Mouse (Mus musculus) thymus, postnatal 0 days (tissue): Measurements from ENCODE around the gene Noa1. TPM values are rescaled to one million over a fixed set of nuclear protein-coding genes. Genes with fewer than 3 reads are reported as not detected.

Source experiments
- DNase-seq: peaks from one replicate; pipeline ENCODE4 v3.0.0-alpha.2; 2015; ENCODE audit warnings: low spot score
- polyA plus RNA-seq: library from polyadenylated mRNA; unstranded; fragments of >200 nt; fragmentation: Nextera tagmentation; extraction: Ambion mirVana; gene quantifications from 2 replicates; pipeline ENCODE4 v1.2.1, GENCODE M21; 2015

Noa1 gene
- polyA plus RNA-seq, 1 experiment from 2014 or later, result 35.9 TPM

DNA sequence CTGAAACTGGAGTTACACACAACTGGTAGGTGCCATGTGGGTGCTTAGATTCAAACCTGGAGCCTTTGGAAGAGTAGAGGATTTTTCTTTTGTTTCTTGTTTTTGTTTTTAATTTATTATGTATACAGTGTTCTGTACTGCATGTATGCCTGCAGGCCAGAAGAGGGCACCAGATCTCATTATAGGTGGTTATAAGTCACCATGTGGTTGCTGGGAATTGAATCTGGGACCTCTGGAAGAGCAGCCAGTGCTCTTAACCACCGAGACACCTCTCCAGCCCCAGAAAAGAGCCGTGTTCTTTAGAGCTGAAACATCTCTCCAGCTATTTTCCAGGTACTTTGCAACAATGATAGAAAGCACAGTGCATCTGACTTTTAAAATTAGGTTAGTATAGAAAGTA lies 19.3 kb downstream of the Noa1 start:
- no peak for DNase-seq

- no peak for DNase-seq
These were observed 20.2 kb downstream of the Noa1 start for GRCm38 (mm10) chr5:77289686-77290085.

- no peak for DNase-seq
These were observed 22.0 kb downstream of the Noa1 start for GRCm38 (mm10) chr5:77287901-77288300.

DNA sequence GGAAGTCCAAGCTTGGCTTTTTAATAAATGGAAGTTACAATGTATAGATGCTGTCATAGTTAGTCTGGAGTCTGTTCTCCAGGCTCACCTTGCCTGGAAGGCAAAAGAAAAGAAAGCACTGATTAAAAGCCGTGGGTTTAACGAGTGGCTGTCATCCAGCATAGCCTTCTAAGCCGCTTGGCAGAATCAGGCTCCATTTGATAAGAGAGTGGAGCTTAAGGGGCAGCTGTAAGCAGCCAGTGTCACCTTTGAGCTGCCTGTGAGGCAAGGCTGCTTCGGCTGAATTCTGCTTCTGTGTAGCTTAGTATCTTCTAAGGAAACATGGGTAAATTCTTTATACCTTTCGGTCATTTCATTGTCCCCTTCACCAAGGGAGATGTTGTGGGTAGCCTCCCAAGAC lies 23.0 kb downstream of the Noa1 start:
- DNase-seq, result no peak

DNA sequence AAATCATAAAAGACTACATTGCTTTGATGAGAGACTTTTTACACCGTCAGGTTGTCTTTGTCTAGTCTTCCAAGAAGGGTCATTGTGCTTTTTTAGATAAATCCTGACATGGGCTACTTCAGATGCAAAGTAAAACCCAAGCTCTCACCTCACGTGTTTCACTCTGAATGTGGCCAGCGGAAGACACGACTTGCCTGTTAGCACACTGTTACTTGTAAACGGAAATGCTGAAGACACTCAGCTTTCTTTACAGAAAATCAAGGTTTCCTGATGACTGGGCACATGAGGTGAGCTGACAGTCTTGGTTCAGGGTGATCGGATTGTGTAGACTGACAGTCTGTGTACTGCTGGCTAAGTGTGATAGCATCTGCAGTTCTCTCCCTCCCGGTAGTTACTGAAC lies 24.2 kb downstream of the Noa1 start:
- DNase-seq, result no peak

- DNase-seq, result no peak
These were observed 27.6 kb downstream of the Noa1 start for GRCm38 (mm10) chr5:77282242-77282641.

DNA sequence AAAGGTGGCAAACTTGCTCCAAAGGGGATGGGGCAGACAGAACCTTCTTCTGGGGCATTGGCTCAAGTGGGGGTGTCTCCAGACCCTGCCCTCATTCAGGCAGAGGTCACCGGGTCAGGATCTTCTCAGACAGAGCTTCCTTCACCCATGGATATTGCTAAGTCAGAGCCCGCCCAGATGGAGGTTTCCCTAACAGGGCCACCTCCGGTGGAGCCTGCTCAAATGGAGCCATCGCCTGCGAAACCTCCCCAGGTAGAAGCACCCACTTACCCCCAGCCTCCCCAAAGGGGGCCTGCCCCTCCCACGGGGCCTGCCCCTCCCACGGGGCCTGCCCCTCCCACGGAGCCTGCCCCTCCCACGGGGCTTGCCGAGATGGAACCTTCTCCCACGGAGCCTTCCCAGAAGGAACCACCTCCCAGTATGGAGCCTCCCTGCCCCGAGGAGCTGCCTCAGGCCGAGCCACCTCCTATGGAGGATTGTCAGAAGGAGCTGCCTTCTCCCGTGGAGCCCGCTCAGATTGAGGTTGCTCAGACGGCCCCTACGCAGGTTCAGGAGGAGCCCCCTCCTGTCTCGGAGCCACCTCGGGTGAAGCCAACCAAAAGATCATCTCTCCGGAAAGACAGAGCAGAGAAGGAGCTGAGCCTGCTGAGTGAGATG lies 28.2 kb downstream of the Noa1 start:
- DNase-seq, result no peak

DNA sequence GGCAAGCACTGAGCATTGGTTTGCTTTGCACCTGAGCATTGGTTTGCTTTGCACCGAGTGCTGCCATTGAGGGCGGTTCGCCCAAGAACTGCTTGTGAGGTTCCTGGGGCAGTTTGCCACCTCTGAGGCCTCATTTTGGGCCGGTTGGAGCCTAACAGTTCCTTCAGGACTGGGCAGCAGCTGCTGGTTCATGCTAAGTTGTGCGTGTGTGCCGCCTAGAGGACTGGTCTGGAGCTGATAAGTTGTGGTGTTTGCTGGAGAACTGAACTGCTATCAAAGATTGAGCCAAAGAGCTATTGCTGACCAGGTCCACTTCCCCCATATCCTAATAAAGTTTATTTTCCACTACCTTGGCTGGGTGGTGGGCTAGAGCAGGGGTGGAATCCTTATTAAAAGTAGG lies 32.7 kb downstream of the Noa1 start:
- no peak for DNase-seq

- peak; percentile 62 for DNase-seq
These were observed 33.9 kb downstream of the Noa1 start for GRCm38 (mm10) chr5:77275950-77276349.

DNA sequence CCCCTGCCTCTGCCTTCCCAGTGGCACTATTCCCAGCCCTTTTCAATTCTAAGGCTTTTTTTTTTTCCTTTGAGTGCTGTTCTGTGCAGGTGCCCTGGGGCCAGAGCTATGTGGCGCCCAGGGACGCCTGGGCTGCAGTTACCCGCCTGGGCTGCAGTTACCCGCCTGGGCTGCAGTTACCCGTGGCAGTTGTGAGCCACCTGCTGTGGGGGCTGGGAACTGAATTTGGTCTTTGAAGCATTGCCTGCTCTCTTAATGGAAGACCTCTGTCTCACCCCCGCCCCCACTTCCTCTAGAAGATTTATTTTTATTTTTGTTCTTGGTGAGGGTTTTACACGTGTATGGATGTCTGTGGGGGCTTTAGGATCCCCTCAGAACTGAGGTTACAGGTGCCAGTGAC lies 36.7 kb downstream of the Noa1 start:
- peak; percentile 90 for DNase-seq

- peak; percentile 14 for DNase-seq
These were observed 40.5 kb downstream of the Noa1 start for GRCm38 (mm10) chr5:77269399-77269798.

DNA sequence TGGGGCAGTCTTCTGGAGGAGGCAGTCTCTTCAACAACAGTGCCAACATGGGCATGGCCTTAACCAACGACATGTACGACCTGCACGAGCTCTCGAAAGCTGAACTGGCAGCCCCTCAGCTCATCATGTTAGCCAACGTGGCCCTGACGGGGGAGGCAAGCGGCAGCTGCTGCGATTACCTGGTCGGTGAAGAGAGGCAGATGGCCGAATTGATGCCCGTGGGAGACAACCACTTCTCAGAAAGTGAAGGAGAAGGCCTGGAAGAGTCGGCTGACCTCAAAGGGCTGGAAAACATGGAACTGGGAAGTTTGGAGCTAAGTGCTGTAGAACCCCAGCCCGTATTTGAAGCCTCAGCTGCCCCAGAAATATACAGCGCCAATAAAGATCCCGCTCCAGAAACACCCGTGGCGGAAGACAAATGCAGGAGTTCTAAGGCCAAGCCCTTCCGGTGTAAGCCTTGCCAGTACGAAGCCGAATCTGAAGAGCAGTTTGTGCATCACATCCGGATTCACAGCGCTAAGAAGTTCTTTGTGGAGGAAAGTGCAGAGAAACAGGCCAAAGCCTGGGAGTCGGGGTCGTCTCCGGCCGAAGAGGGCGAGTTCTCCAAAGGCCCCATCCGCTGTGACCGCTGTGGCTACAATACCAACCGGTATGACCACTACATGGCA lies 41.8 kb downstream of the Noa1 start:
- DNase-seq, result no peak

GRCm38 (mm10) chr5:77267441-77267840 lies 42.4 kb downstream of the Noa1 start:
- DNase-seq, result no peak

DNA sequence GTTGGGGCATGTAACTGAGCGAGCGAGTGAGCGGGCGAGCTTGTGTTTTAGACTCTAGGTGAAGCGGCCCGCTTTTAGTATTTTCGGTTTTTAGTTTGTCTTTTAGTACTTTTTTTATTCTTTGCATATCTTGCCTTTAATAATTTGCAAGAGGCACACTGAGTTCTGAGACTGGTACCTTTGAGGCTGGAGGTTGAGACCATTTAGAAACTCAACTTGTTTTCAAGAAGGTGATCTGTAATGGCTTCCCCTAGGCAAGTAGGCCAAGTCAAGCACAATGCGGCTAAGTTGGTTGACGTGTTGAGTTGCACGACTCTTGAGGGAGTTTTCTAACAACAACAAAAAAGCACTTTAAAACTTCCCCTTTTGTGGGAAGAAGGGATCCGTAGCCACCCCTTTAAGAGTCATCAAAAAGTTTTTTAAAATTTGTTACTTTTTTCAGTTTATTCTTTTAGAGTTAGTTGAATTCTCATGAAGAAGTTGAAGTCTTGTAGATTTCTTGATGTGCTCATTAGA lies 42.9 kb downstream of the Noa1 start:
- peak; percentile 67 for DNase-seq

- peak; percentile 68 for DNase-seq
These were observed 43.6 kb downstream of the Noa1 start for GRCm38 (mm10) chr5:77266066-77266885.

DNA sequence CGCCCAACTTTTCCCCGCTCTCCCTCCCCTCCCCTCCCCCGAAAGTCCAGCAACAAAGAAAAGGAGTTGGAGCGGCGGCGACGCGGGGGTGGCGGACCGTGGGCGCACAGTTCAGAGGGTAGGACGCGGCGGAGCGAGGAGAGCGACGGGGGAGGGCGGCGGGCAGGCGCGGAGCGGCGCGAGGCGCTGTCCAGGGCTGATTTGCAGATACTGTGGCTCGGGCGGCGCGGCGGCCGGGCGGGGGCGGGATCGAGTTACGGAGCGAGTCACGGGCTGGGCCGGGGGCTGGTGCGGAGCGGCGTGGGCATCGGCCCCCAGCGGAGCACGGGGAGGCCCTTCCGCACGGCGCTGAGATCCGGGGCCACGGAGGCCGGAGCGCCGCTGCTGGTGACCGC lies 44.2 kb downstream of the Noa1 start:
- DNase-seq, result peak; percentile 56

DNA sequence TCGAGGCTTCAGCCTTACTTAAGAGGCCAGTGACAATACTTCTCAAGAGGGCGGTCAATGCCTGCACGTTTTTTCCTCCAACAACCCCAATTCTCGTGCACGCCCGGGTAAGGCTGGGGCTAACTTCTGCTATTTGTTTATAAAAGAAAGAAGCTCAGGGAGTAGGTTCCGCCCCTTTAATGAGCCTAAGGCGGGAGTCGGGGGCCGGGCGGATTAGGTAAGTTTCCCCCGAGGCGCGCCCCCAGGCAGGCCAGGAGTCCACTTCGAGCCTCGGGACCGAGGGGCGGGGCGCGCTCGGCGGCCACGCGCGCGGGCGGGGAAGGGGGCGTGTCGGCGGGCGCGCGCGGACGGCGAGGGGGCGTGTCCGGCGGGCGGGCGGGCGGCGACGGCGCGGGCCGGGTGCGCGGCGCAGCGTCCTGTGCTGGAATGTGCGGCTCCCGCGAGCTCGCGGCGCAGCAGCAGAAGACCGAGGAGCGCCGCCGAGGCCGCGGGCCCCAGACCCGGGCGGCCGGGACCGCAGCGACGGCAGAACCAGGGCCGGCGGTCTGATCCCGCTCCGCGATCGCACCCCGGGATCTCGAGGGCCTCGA lies 44.7 kb downstream of the Noa1 start, which contains the start of gene Rest:
Gene Rest (plus strand): TSS at position 411 of the 590 bp plus-strand sequence.
- DNase-seq, result peak; percentile 72

GRCm38 (mm10) chr5:77262105-77262504 lies 47.8 kb downstream of the Noa1 start:
- no peak for DNase-seq

DNA sequence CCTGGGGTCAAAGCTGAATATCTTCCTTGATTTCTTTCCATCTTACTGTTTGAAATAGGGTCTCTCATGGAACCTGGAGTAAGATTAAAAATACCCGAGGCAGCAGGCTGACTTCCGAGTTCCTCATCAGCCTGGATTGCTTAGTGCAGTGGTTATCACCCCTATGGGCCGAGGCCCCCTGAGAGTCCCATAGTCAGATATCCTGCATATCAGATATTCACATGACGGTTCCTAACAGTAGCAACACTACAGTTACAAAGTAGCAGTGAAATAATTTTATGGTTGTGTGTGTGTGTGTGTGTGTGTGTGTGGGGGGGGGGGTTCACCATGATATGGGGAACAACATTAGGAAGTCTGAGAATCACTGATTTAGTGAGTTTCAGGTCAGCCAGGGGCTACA lies 48.7 kb downstream of the Noa1 start:
- no peak for DNase-seq

- no peak for DNase-seq
These were observed 49.7 kb downstream of the Noa1 start for GRCm38 (mm10) chr5:77260141-77260540.

DNA sequence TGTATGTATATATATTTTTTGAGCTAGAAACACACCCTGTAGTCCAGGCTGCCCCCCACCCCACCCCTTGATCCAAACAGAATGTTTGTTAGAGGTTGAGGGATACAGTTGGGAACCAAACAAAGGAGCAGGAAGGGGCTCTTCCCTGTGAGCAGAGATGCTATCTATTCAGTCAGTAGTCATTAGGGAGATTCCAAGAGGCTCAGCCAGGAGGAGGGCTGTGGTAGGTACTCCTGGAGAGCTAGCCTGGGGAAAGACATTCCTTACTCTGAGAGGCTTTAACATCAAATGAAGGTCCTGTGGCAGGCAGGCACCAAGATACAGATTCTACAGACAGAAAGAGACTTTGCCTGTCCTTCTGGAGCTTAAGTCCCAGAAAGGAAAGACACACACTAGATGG lies 50.6 kb downstream of the Noa1 start:
- DNase-seq, result no peak

DNA sequence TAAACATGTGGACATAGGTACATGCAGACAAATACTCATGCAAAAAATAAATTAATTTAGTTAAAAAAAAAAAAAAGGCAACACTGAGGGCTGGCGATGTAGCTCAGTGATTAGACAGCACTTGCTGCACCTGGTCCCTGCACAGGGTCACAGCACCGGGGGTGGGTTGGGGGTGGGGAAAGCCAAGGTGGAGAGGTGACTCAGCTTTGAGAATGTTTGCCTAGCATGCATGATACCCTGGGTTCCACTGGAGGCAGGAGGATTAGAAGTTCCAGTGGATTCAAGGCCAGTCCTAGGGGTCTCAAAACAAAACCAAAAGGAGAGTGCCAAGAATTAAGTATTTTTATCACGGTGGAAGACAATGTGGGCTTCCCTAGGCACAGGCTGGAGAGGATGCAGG lies 52.3 kb downstream of the Noa1 start:
- DNase-seq, result no peak
